Comparison of ENCODE assay signal across 8 mouse cellular contexts in genomic region chr1:134955637-134956176, GRCm38 (mm10). TPM values are rescaled to one million over a fixed set of nuclear protein-coding genes. Genes with fewer than 3 reads are reported as not detected.
A peak's percentile ranks its signal among the peaks of the same experiment; 100 is the strongest.
DNase-seq lines count a peak whose midpoint lies in the region; ATAC-seq lines count a peak whose summit lies in the region.

Ppp1r12b (minus strand) TSS chr1:134955942.

- DNase-seq in adrenal gland, adult (ENCODE audit: inconsistent age in 2 of 2, low spot score in 1 of 2), result peak; percentile 97 to 98
- DNase-seq in embryo, embryonic 10.5 days (ENCODE audit: low spot score), result peak; percentile 97
- peak; percentile 98 for DNase-seq in gastrocnemius, postnatal 14 days
- peak; percentile 97 to 98 for DNase-seq in left cerebral cortex, postnatal 10 days (ENCODE audit: extremely low spot score in 1 of 2, low spot score in 2 of 2)
- peak; percentile 96 for DNase-seq in right cerebral cortex, postnatal 25 days
- DNase-seq in urinary bladder, postnatal 4 days (ENCODE audit: low spot score in 2 of 2), result peak; percentile 93

- peak; percentile 97 for ATAC-seq in inflammation-experienced regulatory T-cells, adult 6 months
- ATAC-seq in megakaryocyte-erythroid progenitor cell, adult 5-6 weeks (replicated peaks; ENCODE audit: low FRiP score, low TSS enrichment, poor library complexity, severe bottlenecking), result peak; percentile 100

- intact Hi-C loops in gastrocnemius, postnatal 14 days (cut with DNase I; ENCODE audit: low total_unique reads), result no loop called here
- intact Hi-C loops in left cerebral cortex, postnatal 10 days (cut with DNase I), result loop anchor here (10.0 kb wide), 2 partner anchors 91 to 321 kb away; no protein-coding TSS in a partner anchor

RNA-seq across cellular contexts. Expression of gene Ppp1r12b, which starts in this region (rescaled TPM):
- 100 to 1,000 TPM; 183 to 217 TPM for total RNA-seq in gastrocnemius, postnatal 14 days (2021)
- polyA plus RNA-seq in inflammation-experienced regulatory T-cells, adult 6 months (2017; shearing (Covaris generic)), result 1 to 10 TPM; 2.1 to 4.0 (median 3.2) TPM
- 10 to 100 TPM; 75.4 to 78.5 TPM for total RNA-seq in left cerebral cortex, postnatal 10 days (2021)
- total RNA-seq in megakaryocyte-erythroid progenitor cell, adult 5-6 weeks (2014; fragmentation: Nextera tagmentation), result 10.3 and 15.6 TPM in 2 replicates
- 6.6 and 6.7 TPM in 2 replicates for total RNA-seq in megakaryocyte-erythroid progenitor cell, adult 5-6 weeks (2017)

Comparison
In these comparisons a context has a peak if more than half of its experiments do, and no peak if none do; other contexts are left out.
1. Peak in every context shown above with its lines: DNase-seq and ATAC-seq.
2. RNA of gene Ppp1r12b (total RNA-seq): 183 to 217 TPM in gastrocnemius, postnatal 14 days and 75.4 to 78.5 TPM in left cerebral cortex, postnatal 10 days; 6.6 to 15.6 TPM in megakaryocyte-erythroid progenitor cell, adult 5-6 weeks; every median in the first group is over 4 times any median in the second.